Mouse (Mus musculus) heart, embryonic 12.5 days (tissue): ENCODE data around the gene Vps50. TPM values are rescaled to one million over a fixed set of nuclear protein-coding genes. Genes with fewer than 3 reads are reported as not detected.

ENCODE experiments used
- polyA plus RNA-seq: library from polyadenylated mRNA; unstranded; fragments of >200 nt; fragmentation: Nextera tagmentation; extraction: Ambion mirVana; gene quantifications from 2 replicates; pipeline ENCODE4 v1.2.1, GENCODE M21; 2016

Vps50 gene
- polyA plus RNA-seq, 1 experiment from 2014 or later: 23.6 TPM

Other genes with a start within 250 kb of the Vps50 start
- gene Samd9l, start 98.8 kb upstream of the Vps50 start, polyA plus RNA-seq: 1.7 and 1.8 TPM in 2 replicates
- gene Hepacam2, start 84 bp upstream of the Vps50 start, polyA plus RNA-seq: not detected in 2 replicates